Mouse (Mus musculus) testis, adult 2 months (tissue): ENCODE results near the gene Hsd11b2. TPM values are rescaled to one million over a fixed set of nuclear protein-coding genes. Genes with fewer than 3 reads are reported as not detected.

Experiments used
- H3K27ac ChIP-seq: fragments of 200-500 bp; 2 replicates; pipeline ENCODE4 v1.5.1; 2012; ENCODE audit warnings: low read depth, low read length; ENCODE audit not compliant: control insufficient read depth, insufficient read depth
- H3K27me3 ChIP-seq: fragments of 200-500 bp; 2 replicates; pipeline ENCODE4 v1.6.1; 2012; ENCODE audit warnings: mild to moderate bottlenecking, low read length, moderate library complexity; ENCODE audit not compliant: control insufficient read depth, insufficient read depth
- H3K36me3 ChIP-seq: fragments of 200-500 bp; 2 replicates; pipeline ENCODE4 v1.6.1; 2012; ENCODE audit warnings: mild to moderate bottlenecking, low read length; ENCODE audit not compliant: control insufficient read depth, insufficient read depth
- H3K4me1 ChIP-seq: fragments of 200-500 bp; 2 replicates; pipeline ENCODE4 v1.6.1; 2012; ENCODE audit warnings: low read length; ENCODE audit not compliant: control insufficient read depth, insufficient read depth
- H3K4me3 ChIP-seq: fragments of 200-500 bp; 2 replicates; pipeline ENCODE4 v1.5.1; 2012; ENCODE audit warnings: low read depth, mild to moderate bottlenecking, low read length, moderate library complexity, mixed read lengths; ENCODE audit not compliant: control insufficient read depth
- CTCF ChIP-seq: fragments of 200-500 bp; IDR thresholded peaks from 2 replicates; pipeline ENCODE4 v1.5.1; 2012; ENCODE audit warnings: low read depth, mild to moderate bottlenecking, inconsistent platforms, low read length, moderate library complexity; ENCODE audit not compliant: control insufficient read depth, insufficient read depth, insufficient replicate concordance
- POLR2A ChIP-seq: fragments of 200-500 bp; IDR thresholded peaks from 2 replicates; pipeline ENCODE4 v1.6.1; 2012; ENCODE audit warnings: low read depth, mild to moderate bottlenecking, inconsistent platforms, low read length, moderate library complexity; ENCODE audit not compliant: control insufficient read depth
- polyA plus RNA-seq: library from polyadenylated mRNA; depleted of rRNA; stranded (reverse); fragments of >200 nt; gene quantifications from 2 replicates; pipeline ENCODE4 v1.2.3, GENCODE M21; 2012

The Hsd11b2 gene
- polyA plus RNA-seq, 1 experiment: 0.41 TPM

DNA sequence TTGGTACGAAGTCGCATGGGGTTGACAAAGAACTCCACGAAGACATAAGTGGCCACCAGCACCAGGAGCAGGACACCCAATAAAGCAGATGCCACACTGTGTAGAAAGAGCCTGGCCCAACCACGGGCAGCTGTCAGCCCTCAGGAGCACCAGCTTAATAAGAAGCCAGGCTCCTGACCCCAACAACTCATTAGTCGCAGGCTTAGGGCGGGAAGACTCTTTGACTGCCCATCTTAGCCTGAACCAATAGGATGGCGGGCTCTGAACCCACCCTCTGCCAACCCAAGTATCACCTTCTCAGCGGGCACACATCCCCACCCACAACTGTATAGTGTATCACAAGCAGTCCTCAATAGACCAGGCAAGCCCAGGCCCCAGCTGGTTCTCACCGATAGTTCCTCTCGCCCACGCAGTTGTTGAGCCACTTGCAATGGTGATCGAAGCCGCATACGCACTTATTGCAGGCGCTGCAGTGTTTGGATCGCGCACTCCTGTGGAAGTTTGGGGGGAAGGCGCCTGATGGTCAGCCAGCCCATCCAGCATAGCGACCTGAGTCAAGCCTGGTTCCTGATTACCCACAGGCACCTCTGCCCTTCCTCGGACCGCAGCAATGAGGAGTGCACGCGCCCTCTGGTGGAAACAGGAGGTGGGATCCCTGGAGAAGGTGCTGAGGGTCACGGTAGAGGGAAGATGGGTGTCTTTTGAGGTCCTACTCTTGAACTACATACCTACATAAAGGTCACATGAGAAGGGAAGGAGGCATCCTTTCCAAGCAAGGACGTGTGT is 41.7 kb upstream of the Hsd11b2 start:
- Histone ChIP-seq H3K36me3 (peaks cover 2% of the 10 kb centered on the region; the same call in 1 of the 2 replicates), H3K4me3 (no peak overlapping the region), H3K27me3 (no peaks in the 10 kb centered on the region), H3K4me1 (peaks cover 12% of the 10 kb centered on the region), H3K27ac (no peak overlapping the region)
- TF ChIP-seq CTCF: peak; percentile 60; the same call in 1 of the 2 replicates
- no peak for TF ChIP-seq POLR2A

DNA sequence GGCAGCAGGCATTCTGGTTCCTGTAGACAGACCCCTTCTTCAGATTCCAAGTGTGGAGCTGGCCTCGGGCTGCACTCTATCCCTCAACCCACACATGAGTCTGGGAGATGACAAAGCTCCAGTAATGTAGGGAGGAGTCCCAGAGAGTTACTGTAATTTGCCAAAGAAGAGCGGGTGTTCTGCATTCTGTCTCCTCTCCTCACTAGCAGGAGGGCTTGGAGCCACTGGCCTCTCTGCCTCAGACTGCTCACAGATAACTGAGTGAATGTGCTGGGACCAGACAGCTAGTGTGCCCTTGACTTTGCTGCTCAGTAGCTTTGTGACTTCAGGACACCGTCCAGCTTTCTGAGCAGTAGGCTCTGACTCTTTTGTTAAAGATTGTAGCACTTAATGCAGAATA is 40.8 kb upstream of the Hsd11b2 start:
- TF ChIP-seq CTCF (no peak), POLR2A (no peak)
- no peaks in the 10 kb centered on the region for H3K27me3 ChIP-seq
- no peak overlapping the region for H3K4me3 ChIP-seq
- peaks cover 7% of the 10 kb centered on the region; the same call in 1 of the 2 replicates for H3K4me1 ChIP-seq
- no peak overlapping the region for H3K27ac ChIP-seq
- peaks cover 2% of the 10 kb centered on the region; the same call in 1 of the 2 replicates for H3K36me3 ChIP-seq

DNA sequence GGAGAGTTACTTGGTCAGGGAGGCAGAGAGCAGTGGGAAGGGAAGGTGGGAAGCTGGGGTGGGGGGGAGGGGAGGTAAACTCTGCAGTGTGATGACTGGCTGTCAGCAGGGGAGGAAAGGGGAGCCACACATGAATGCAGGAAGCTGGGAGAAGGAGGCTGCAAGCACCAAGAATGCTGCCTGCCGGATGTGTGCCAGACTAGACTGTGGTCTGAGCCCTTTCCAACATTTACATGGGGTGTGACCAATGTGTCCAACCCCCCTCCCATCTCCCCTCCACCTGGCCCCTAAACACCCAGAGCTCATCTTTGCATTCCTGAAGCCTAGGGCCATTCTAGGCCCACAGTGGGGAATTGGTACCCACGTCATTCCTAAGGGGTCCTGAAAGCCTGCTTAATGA is 37.5 kb upstream of the Hsd11b2 start:
- no peak overlapping the region for H3K27ac ChIP-seq
- no peaks in the 10 kb centered on the region for H3K27me3 ChIP-seq
- no peaks in the 10 kb centered on the region for H3K4me1 ChIP-seq
- peaks cover 4% of the 10 kb centered on the region for H3K36me3 ChIP-seq
- TF ChIP-seq POLR2A (no peak), CTCF (no peak)
- H3K4me3 ChIP-seq: no peak overlapping the region

DNA sequence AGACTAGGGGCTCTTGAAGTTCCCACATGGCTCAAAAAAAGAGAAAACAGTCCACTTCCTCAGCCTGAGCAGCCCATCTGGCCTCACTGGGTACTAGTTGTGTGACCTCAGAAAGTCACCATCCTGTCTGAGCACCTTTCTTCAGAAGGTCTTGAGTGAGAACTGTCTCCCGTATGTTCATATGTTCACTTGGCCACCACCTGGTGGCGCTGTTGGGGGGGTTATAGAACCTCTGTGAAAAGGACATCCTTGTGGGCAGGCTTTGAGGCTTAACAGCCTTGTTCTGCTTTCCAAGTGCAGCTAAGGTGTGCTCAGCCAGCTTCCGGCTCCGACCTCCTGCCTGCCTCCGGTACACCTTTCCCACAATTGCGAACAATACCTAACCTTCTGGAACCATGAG is 37.1 kb upstream of the Hsd11b2 start:
- no peak overlapping the region for H3K27ac ChIP-seq
- peaks cover 4% of the 10 kb centered on the region for H3K36me3 ChIP-seq
- no peak overlapping the region for H3K4me3 ChIP-seq
- H3K27me3 ChIP-seq: no peaks in the 10 kb centered on the region
- H3K4me1 ChIP-seq: no peaks in the 10 kb centered on the region
- TF ChIP-seq POLR2A (no peak), CTCF (peak; percentile 43; the same call in 1 of the 2 replicates)

DNA sequence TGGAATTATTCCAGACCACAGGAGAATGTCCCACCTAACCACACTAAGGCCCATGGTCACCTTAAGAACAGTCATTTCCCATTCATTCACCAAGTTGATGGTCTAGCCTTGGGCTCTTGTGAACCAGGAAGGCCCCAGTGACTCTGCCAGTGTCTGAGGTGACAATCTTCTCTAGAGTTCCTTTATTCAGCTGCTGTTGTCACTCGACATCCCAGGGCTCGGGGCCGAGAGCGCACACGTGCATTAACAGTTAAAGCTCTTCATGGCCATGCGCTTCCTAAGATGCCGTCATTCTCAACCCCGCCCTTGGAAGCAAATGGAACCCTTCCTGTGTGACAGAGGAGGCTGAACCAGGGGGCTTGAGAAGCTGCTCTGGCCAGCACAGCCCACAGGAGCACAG is 36.4 kb upstream of the Hsd11b2 start:
- H3K27me3 ChIP-seq: no peaks in the 10 kb centered on the region
- peaks cover 4% of the 10 kb centered on the region for H3K36me3 ChIP-seq
- no peak overlapping the region for H3K27ac ChIP-seq
- TF ChIP-seq POLR2A (no peak), CTCF (no peak)
- no peak overlapping the region for H3K4me3 ChIP-seq
- H3K4me1 ChIP-seq: no peaks in the 10 kb centered on the region

DNA sequence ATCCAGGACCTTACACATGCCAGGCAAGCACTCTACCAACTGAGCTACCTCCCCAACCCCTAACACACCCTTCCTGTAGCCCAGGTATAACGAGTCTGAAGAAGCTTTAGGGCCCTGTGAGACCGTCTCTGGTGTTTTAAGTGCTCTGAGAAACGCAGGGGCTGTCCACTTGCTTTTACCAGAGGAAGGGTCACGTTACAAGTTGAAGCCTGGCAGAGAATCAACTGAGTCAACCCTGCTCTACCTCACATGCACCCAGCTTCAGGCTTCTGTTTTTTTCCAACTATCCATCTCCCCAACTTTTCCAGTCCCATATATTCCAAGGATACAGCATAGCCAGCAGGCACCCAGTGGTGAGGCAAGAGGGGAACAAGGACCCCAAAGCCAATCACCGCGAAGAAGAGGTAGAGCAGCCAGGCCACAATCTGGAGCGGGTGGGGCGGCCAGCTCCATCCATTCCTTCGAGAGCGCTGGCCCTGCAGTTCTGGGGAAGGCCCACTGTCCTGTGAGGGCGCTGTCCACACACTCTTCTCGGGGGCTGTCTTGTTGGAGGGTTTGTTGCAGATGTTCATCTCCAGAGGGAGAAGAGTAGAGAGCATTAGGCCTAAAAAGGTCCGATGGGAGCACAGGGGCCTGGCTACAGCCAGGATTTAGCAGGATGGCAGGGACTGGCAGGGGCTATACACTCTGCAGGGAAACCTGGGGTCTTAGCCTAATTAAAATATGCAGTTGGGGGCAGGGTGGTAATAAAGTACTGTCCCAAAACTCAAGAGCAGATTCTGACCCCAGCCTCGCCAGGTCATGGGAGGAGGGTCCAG is 35.1 kb upstream of the Hsd11b2 start:
- peak; percentile 33; the same call in 1 of the 2 replicates for TF ChIP-seq CTCF
- no peak for TF ChIP-seq POLR2A
- Histone ChIP-seq H3K4me1 (no peaks in the 10 kb centered on the region), H3K4me3 (no peak overlapping the region), H3K27me3 (no peaks in the 10 kb centered on the region), H3K27ac (no peak overlapping the region), H3K36me3 (peaks cover 4% of the 10 kb centered on the region)

DNA sequence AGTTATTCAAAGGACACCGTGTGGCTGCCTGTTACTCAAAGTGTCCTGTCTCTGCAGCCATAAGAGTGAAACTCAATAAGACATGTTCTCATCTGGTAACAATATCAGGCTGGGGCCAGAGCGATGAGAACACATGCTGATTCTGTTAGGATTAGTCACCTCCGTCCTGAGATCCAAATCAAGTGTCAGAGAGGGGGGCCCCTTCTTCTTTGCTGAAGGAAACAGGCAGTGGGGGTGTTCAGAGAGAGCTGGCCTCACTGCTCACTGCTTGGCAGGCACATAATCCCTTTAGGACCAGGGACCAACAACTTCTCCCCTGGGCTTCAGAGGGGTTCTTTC is 34.6 kb upstream of the Hsd11b2 start:
- Histone ChIP-seq H3K27ac (no peak overlapping the region), H3K4me3 (no peak overlapping the region), H3K36me3 (peaks cover 4% of the 10 kb centered on the region), H3K27me3 (no peaks in the 10 kb centered on the region), H3K4me1 (no peaks in the 10 kb centered on the region)
- TF ChIP-seq CTCF (no peak), POLR2A (no peak)
